Mouse (Mus musculus) stomach, postnatal 0 days (tissue): ENCODE measurements around the gene Plb1. TPM values are rescaled to one million over a fixed set of nuclear protein-coding genes. Genes with fewer than 3 reads are reported as not detected.

ENCODE experiments used
- ATAC-seq: fragments of 200-750 bp; cut with Nextera tagmentation; 2 replicates; pipeline ENCODE4 v1.8.0; 2017; ENCODE audit not compliant: low FRiP score, low TSS enrichment
- DNase-seq: peaks from one replicate; pipeline ENCODE4 v3.0.0-alpha.2; 2016; ENCODE audit warnings: low spot score
- H3K27ac ChIP-seq: fragments of 300-500 bp; sonication (generic); replicated peaks from 2 replicates; pipeline ENCODE4 v1.5.1; 2014; ENCODE audit warnings: mild to moderate bottlenecking, control low read depth
- H3K27me3 ChIP-seq: fragments of 300-500 bp; sonication (generic); 2 replicates; pipeline ENCODE4 v1.6.1; 2014; ENCODE audit warnings: low read length; ENCODE audit not compliant: control insufficient read depth, insufficient read depth
- H3K36me3 ChIP-seq: fragments of 300-500 bp; sonication (generic); 2 replicates; pipeline ENCODE4 v1.6.1; 2014; ENCODE audit warnings: low read length, mixed read lengths; ENCODE audit not compliant: control insufficient read depth, insufficient read depth
- H3K4me1 ChIP-seq: fragments of 300-500 bp; sonication (generic); replicated peaks from 2 replicates; pipeline ENCODE4 v1.6.1; 2014; ENCODE audit warnings: antibody characterized with exemption; ENCODE audit not compliant: control insufficient read depth, insufficient read depth
- H3K4me2 ChIP-seq: fragments of 300-500 bp; sonication (generic); replicated peaks from 2 replicates; pipeline ENCODE4 v1.6.1; 2014; ENCODE audit warnings: low read depth, mild to moderate bottlenecking, control low read depth, moderate library complexity
- H3K4me3 ChIP-seq: fragments of 300-500 bp; sonication (generic); 2 replicates; pipeline ENCODE4 v1.5.1; 2014; ENCODE audit warnings: low read depth, low read length, control low read depth
- H3K9ac ChIP-seq: fragments of 300-500 bp; sonication (generic); 2 replicates; pipeline ENCODE4 v1.6.1; 2014; ENCODE audit warnings: mild to moderate bottlenecking, low read length, control low read depth, mixed read lengths
- H3K9me3 ChIP-seq: fragments of 300-500 bp; sonication (generic); 2 replicates; pipeline ENCODE4 v1.6.1; 2016; ENCODE audit warnings: low read length; ENCODE audit not compliant: control insufficient read depth
- CTCF ChIP-seq: IDR thresholded peaks from 2 replicates; pipeline ENCODE4 v1.5.1; 2016; ENCODE audit warnings: antibody characterized with exemption, low read depth, mild to moderate bottlenecking, moderate library complexity
- EP300 ChIP-seq: optimal IDR thresholded peaks from 2 replicates; pipeline ENCODE3; 2016; ENCODE audit warnings: antibody characterized with exemption
- WGBS: fragments of 180-500 bp; shearing (Covaris S2); extraction: QIAGEN DNeasy Blood & Tissue Kit; methylation state at CpG from one replicate; pipeline ENCODE4 v1.1.7; 2014; 5-methylcytosine and 5-hydroxymethylcytosine counted together
- polyA plus RNA-seq: library from polyadenylated mRNA; unstranded; fragments of >200 nt; fragmentation: Nextera tagmentation; extraction: Ambion mirVana; gene quantifications from 2 replicates; pipeline ENCODE4 v1.2.1, GENCODE M21; 2015

Gene Plb1
- polyA plus RNA-seq, 1 experiment from 2014 or later = 14.1 TPM

DNA sequence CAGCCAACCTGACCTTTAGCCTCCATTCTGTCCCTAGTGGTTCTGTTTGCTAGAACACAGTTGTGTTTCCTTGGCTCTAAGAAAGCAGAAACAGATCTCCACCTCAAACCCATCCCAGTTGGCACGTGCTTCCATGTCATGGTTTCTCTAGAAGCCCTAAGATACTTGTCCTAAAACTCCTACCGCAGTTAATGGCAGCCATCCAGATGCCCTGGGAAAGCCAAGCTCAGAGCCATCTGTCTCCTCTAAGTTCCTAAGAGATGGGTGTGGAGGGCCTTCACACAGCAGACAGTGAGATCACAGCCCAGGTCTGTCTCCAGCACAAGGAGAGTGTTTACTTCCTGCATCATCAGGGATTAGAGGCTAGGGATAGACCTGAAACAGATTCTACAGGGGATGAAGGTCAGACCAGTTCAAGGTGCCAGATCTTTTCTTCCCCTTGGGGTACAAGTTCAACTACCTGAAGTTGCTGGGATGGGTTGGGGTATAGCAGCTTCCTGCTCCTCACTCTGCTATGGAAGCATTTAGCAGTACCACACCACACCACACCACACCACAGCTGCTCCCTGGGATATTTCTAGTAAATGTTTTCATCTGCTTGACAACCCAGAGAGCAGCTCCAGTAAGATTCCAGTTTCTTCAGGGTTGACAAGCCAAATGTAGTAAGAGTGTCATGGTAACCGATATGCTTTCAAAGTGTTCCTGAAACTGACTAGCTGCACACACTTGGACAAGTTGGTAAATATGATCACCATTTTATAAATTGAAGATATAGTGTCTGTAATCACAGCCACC is 129.1 kb downstream of the Plb1 start:
- 62% methylated on average over 3 of the region's 3 CpGs for WGBS
- no peaks in the 10 kb centered on the region; the same call in 1 of the 2 replicates for H3K4me1 ChIP-seq
- TF ChIP-seq EP300 (no peak), CTCF (no peak)
- H3K27me3 ChIP-seq = no peaks in the 10 kb centered on the region
- H3K4me2 ChIP-seq = no peak overlapping the region
- peak; percentile 36; the same call in 1 of the 2 replicates for ATAC-seq
- no peak overlapping the region for H3K4me3 ChIP-seq
- DNase-seq = no peak
- H3K9me3 ChIP-seq = no peaks in the 10 kb centered on the region
- no peaks in the 10 kb centered on the region for H3K36me3 ChIP-seq
- no peak overlapping the region for H3K27ac ChIP-seq
- no peak overlapping the region for H3K9ac ChIP-seq

DNA sequence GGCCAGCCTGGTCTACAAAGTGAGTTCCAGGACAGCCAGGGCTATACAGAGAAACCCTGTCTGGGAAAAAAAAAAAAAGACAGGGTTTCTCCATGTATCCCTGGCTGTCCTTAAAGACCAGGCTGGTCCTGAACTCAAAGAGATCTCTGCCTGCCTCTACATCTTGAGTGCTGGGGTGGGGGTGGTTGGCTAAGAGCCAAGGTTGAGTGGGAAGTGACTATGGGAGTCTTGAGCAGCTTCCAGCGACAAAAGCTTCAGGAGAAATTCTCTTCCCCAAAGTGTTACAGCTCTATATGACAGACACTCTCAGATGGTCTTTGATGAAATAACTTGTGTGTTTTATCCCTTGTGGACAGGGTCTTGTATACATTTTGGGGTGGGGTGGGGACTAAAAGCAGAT is 136.9 kb downstream of the Plb1 start:
- no peak for TF ChIP-seq EP300
- no peak for TF ChIP-seq CTCF
- no peaks in the 10 kb centered on the region for H3K9me3 ChIP-seq
- no peak overlapping the region for H3K4me2 ChIP-seq
- 65% methylated on average over 1 of the region's 1 CpGs for WGBS
- no peaks in the 10 kb centered on the region for H3K4me1 ChIP-seq
- no peaks in the 10 kb centered on the region for H3K27me3 ChIP-seq
- H3K9ac ChIP-seq = no peak overlapping the region
- no peak overlapping the region for H3K27ac ChIP-seq
- no peaks in the 10 kb centered on the region for H3K36me3 ChIP-seq
- H3K4me3 ChIP-seq = no peak overlapping the region
- DNase-seq (no peak), ATAC-seq (no peak)

DNA sequence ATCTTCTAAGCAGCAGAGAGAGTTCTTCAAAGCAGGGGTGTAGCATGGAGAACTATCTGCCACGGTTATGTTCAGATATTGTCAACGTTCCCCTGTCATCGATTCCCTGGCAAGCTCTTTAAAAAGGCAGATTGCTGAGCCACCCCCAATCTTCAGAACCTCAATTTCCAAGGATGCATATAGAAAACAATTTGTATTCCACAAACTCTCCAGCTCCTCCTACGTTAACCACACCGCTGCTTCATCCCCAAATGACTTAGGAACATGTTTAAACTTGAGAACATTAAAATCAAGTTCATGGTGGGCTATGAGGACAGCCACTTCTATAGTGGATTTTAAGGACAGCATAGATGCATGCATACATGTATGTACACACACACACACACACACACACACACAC is 138.7 kb downstream of the Plb1 start:
- Histone ChIP-seq H3K9me3 (no peaks in the 10 kb centered on the region), H3K4me3 (no peak overlapping the region), H3K4me2 (no peak overlapping the region), H3K9ac (no peak overlapping the region), H3K36me3 (no peaks in the 10 kb centered on the region), H3K27ac (no peak overlapping the region), H3K27me3 (no peaks in the 10 kb centered on the region), H3K4me1 (no peaks in the 10 kb centered on the region)
- WGBS = 85% methylated on average over 5 of the region's 5 CpGs
- ATAC-seq (no peak), DNase-seq (no peak)
- TF ChIP-seq EP300 = no peak
- no peak for TF ChIP-seq CTCF

GRCm38 (mm10) chr5:32378546-32378945 is 146.0 kb downstream of the Plb1 start:
- ATAC-seq = peak; percentile 47; the same call in 1 of the 2 replicates
- no peak overlapping the region for H3K9ac ChIP-seq
- no peaks in the 10 kb centered on the region for H3K9me3 ChIP-seq
- no peaks in the 10 kb centered on the region for H3K27me3 ChIP-seq
- no peak for DNase-seq
- no peaks in the 10 kb centered on the region for H3K36me3 ChIP-seq
- H3K4me1 ChIP-seq = no peaks in the 10 kb centered on the region
- 29% methylated on average over 3 of the region's 3 CpGs for WGBS
- no peak overlapping the region for H3K4me3 ChIP-seq
- TF ChIP-seq CTCF = no peak
- no peak for TF ChIP-seq EP300
- H3K27ac ChIP-seq = no peak overlapping the region
- no peak overlapping the region for H3K4me2 ChIP-seq

DNA sequence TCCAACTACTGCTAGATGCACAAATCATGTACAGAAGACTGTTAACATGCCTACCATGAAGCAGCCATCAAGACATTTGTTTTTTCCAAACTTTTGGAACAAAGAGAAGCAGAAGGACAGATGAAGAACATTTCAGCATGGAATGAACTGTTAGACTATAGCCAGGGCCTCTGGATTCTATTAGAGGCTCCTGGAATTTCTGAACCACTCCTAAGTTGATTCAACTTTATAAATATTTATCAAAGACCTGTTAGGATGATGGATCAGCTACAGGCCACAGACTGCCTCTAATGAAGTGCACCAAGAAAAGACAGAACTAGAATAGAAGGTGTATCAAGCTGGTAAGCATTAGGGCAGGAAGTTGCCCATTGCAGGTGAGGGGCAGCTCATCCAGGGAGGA is 156.1 kb downstream of the Plb1 start:
- DNase-seq (no peak), ATAC-seq (peak; percentile 10; the same call in 1 of the 2 replicates)
- TF ChIP-seq CTCF = no peak
- TF ChIP-seq EP300 = peak; percentile 83
- Histone ChIP-seq H3K4me1 (no peaks in the 10 kb centered on the region), H3K9ac (no peak overlapping the region), H3K4me3 (no peak overlapping the region), H3K9me3 (no peaks in the 10 kb centered on the region), H3K36me3 (no peaks in the 10 kb centered on the region), H3K27me3 (no peaks in the 10 kb centered on the region), H3K4me2 (no peak overlapping the region), H3K27ac (peak overlapping the region; percentile 77)

GRCm38 (mm10) chr5:32390295-32390694 is 157.8 kb downstream of the Plb1 start:
- no peak for TF ChIP-seq CTCF
- no peak for TF ChIP-seq EP300
- H3K27me3 ChIP-seq = no peaks in the 10 kb centered on the region
- no peak overlapping the region for H3K9ac ChIP-seq
- no peaks in the 10 kb centered on the region for H3K9me3 ChIP-seq
- H3K4me3 ChIP-seq = no peak overlapping the region
- ATAC-seq (no peak), DNase-seq (no peak)
- no peak overlapping the region for H3K27ac ChIP-seq
- no peak overlapping the region for H3K4me2 ChIP-seq
- no peaks in the 10 kb centered on the region for H3K36me3 ChIP-seq
- WGBS = 69% methylated on average over 5 of the region's 5 CpGs
- no peaks in the 10 kb centered on the region for H3K4me1 ChIP-seq
